Mouse (Mus musculus) right cerebral cortex, postnatal 10 days (tissue): ENCODE data around the gene Nup107.

Experiments used
- DNase-seq, 2 experiments: peaks; one replicate each; pipeline ENCODE4 v3.0.0; 2021; ENCODE audit warnings: low spot score in 2 of 2

Gene Nup107

GRCm38 (mm10) chr10:117703506-117703905, 89.0 kb downstream of the Nup107 start:
- no peak for DNase-seq

- DNase-seq = no peak
These were observed 90.3 kb downstream of the Nup107 start for GRCm38 (mm10) chr10:117702024-117702833.

GRCm38 (mm10) chr10:117701034-117701829, 91.3 kb downstream of the Nup107 start:
- no peak for DNase-seq
